Mouse (Mus musculus) lung, embryonic 16.5 days (tissue): ENCODE measurements at regions not wholly inside any gene's neighbourhood (a gene's known extent, or its start where the extent isn't known, plus 50 kb on each side); places are given as distances from the start of the nearest gene placed in this dataset.

ENCODE experiments used
- ATAC-seq: fragments of 200-750 bp; cut with Nextera tagmentation; 2 replicates; pipeline ENCODE4 v1.8.0; 2017; ENCODE audit warnings: low read depth, mild to moderate bottlenecking, moderate library complexity
- H3K27ac ChIP-seq: fragments of 300-500 bp; sonication (generic); 2 replicates; pipeline ENCODE4 v1.5.1; 2014; ENCODE audit warnings: mild to moderate bottlenecking, control low read depth, low read length
- H3K27me3 ChIP-seq: fragments of 300-500 bp; sonication (generic); 2 replicates; pipeline ENCODE4 v1.6.1; 2014; ENCODE audit warnings: low read depth, low read length, mixed read lengths; ENCODE audit not compliant: control insufficient read depth, insufficient read depth
- H3K36me3 ChIP-seq: fragments of 300-500 bp; sonication (generic); 2 replicates; pipeline ENCODE4 v1.6.1; 2014; ENCODE audit warnings: low read length; ENCODE audit not compliant: control insufficient read depth, insufficient read depth
- H3K4me1 ChIP-seq: fragments of 300-500 bp; sonication (generic); replicated peaks from 2 replicates; pipeline ENCODE4 v1.6.1; 2014; ENCODE audit warnings: low read length, mixed read lengths; ENCODE audit not compliant: control insufficient read depth, insufficient read depth
- H3K4me2 ChIP-seq: fragments of 300-500 bp; sonication (generic); 2 replicates; pipeline ENCODE4 v1.6.1; 2014; ENCODE audit warnings: low read depth, low read length, control low read depth
- H3K4me3 ChIP-seq: fragments of 300-500 bp; sonication (generic); 2 replicates; pipeline ENCODE4 v1.5.1; 2014; ENCODE audit warnings: mild to moderate bottlenecking, low read length, control low read depth
- H3K9ac ChIP-seq: fragments of 300-500 bp; sonication (generic); 2 replicates; pipeline ENCODE4 v1.6.1; 2014; ENCODE audit warnings: low read length, control low read depth
- H3K9me3 ChIP-seq: fragments of 300-500 bp; sonication (generic); 2 replicates; pipeline ENCODE4 v1.6.1; 2016; ENCODE audit warnings: low read length; ENCODE audit not compliant: control insufficient read depth
- WGBS: fragments of 180-500 bp; shearing (Covaris S2); extraction: QIAGEN DNeasy Blood & Tissue Kit; methylation state at CpG from one replicate; pipeline ENCODE4 v1.1.7; 2014; 5-methylcytosine and 5-hydroxymethylcytosine counted together

- no peaks in the 10 kb centered on the region for H3K4me1 ChIP-seq
- peak; percentile 59 for ATAC-seq
- WGBS = 70% methylated on average over 5 of the region's 5 CpGs
- H3K4me3 ChIP-seq = no peak overlapping the region
- no peak overlapping the region for H3K9ac ChIP-seq
- H3K4me2 ChIP-seq = no peak overlapping the region
- no peaks in the 10 kb centered on the region for H3K27me3 ChIP-seq
- no peaks in the 10 kb centered on the region for H3K9me3 ChIP-seq
- H3K36me3 ChIP-seq = no peaks in the 10 kb centered on the region
- H3K27ac ChIP-seq = no peak overlapping the region
These were observed 430.3 kb downstream of the Lipi start for GRCm38 (mm10) chr16:75155441-75156038.
